Mouse (Mus musculus) CD4-positive, CD25-positive, alpha-beta regulatory T cell, adult 2 months (primary cell): ENCODE results near the gene Ddx10.
"Not testable (repeated sequence)": the region's sequence is repeated elsewhere in the genome, so short reads cannot be mapped to it uniquely, and the experiment has no call there.

ENCODE experiments used
- DNase-seq: peaks from one replicate; pipeline ENCODE4 v3.0.0-alpha.2; 2012; ENCODE audit warnings: low read depth, low spot score

Gene Ddx10

DNA sequence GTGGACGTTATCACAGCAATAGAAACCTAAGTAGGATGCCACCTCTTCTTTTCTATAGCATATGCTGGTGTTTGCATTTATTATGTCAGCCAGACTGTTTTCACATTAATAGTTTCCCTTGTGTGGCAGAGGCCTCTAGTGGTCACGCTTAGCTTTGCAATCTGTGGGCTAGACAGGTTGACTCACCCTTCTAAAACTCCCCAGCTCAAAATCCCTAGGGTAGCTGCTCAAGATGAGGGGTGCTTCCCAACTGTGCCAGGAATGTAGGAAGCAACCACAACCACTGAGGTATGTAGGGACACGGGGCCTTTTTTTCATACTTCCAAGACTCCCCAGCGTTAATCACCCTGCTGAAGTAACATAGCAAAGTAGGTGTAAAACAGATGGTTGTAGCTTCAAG is 103.6 kb downstream of the Ddx10 start:
- DNase-seq: peak; percentile 57

DNA sequence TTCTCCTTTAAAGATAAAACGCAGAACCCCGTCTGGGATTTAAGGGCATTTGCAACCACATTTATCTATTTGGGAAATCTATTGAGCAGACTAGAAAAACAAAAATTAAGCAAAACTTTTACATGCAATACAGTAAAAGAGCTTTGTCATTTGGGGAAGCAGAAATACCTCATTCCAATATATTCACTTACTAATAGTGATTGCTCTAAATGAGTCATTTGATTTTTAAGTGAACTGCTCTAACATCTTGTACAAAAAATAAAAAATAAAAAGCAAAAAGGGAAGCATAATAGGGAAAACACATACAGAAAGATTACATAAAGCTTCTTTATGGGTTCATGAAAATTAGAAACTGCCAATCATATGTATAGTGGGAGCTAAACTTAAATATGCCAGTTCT is 104.3 kb downstream of the Ddx10 start:
- DNase-seq: no peak

GRCm38 (mm10) chr9:53142424-53142823 is 105.4 kb downstream of the Ddx10 start:
- not testable (repeated sequence) for DNase-seq

DNA sequence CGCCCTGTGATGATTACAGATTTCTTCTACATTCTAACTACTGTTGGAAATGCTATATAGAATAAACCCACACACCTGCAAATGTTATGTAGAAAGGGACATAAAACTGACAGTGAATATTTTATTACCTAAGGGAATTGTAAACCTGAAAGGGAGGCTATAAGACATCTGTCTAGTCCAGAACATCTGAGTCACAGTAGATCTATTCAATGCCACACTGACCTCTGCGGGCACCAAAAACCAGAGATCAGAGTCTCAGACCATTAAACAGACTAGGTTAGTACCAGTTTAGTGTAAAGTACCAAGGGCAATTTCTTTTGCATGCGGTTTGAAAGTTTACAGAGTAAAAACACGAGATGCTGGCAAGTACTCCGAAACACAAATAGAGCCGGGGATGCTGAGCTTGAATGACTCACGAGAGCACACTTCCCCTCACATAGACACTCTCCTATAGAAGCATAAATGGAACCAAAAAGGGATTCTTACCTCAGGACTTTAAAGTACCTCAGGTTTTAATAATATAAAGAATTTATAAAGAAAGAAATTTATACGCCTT is 107.2 kb downstream of the Ddx10 start:
- no peak for DNase-seq

DNA sequence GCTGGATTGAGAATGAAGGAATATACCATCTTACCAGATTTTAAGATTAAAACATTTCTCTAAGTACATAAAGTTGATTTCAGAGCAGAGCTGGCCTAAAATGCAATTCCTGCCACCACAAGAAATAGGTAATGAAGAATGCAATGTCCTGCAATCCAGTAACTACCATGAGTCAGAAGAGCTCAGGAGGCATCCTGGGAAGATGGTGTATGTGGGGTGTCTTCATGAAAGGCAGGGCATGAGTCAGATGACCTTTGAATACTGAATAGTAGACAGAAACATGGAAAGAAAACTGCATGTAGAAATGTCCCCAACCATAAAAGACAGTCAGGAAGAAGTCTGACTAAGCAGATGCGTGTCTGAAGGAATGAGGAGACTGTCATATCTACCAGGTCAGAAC is 115.0 kb downstream of the Ddx10 start:
- no peak for DNase-seq

GRCm38 (mm10) chr9:53130460-53130859 is 117.4 kb downstream of the Ddx10 start:
- no peak for DNase-seq

- no peak for DNase-seq
These were observed 146.8 kb downstream of the Ddx10 start for GRCm38 (mm10) chr9:53101103-53101502.

- no peak for DNase-seq
These were observed 152.3 kb downstream of the Ddx10 start for GRCm38 (mm10) chr9:53095319-53096165.

- no peak for DNase-seq
These were observed 153.3 kb downstream of the Ddx10 start for GRCm38 (mm10) chr9:53094536-53094935.

- no peak for DNase-seq
These were observed 170.2 kb downstream of the Ddx10 start for GRCm38 (mm10) chr9:53077626-53078025.

DNA sequence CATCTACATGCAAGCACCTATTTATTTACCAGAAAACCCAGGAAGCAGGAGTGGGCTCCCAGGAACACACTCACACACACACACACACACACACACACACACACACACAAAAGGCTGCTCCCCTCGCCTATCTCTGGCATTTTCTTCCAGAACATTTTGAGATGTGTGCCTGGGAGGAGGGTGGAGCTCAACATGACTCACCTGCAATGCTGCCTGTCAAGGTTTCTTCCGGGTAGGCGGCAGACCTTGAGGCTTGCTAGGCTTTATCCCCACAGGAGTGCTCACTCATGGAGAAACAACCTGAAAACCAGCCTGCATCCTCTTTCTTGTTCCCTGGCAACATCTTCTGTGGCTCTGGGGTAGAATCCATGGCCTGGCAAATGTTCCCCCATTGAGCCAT is 171.9 kb downstream of the Ddx10 start:
- DNase-seq: no peak

DNA sequence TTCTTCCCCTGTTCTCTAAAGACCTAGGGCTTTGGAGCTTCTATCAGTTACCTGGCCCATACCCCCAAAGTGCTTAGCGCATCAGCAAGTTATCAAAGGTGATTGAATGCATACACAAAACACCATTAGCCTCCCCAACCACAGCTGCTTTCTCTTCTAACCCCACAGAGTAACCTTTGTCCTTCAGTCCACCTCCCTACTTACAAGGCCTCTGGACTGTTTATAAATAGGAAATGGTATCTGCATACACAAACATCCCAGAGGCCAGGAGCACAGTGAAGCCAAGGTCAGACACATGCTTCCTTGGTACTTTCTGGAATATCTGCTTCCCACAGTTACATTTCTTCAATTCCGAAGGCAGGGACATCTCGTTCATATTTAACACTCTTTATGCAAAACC is 173.4 kb downstream of the Ddx10 start:
- no peak for DNase-seq

DNA sequence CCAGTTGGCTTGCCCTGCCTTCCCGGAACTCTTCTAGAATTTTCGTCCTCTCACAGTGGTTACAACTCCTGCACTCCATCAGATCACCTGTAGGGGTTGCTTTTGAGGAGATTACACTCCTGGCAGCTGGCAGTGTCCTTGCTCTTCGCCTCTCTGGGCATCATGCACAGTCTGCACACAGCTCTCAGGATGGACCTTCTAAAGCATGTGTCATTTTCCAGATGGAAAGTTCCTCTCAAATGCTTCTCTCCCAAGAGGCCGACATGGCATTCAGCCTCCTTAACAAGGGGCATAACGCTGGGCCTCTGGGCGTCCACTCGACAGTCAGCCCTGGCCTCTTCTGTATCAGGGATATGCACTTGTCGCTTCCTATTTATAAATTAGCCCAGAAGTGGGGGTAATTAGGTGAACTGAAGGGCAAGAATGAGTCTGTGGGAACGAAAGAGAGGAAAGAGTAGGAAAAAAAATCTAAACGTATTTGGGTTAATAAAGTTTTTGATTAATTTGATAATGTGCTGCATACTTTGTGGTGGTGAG is 174.2 kb downstream of the Ddx10 start:
- DNase-seq: no peak

GRCm38 (mm10) chr9:53072088-53072487 is 175.8 kb downstream of the Ddx10 start:
- DNase-seq: no peak

GRCm38 (mm10) chr9:53070875-53071524 is 176.9 kb downstream of the Ddx10 start:
- DNase-seq: no peak

DNA sequence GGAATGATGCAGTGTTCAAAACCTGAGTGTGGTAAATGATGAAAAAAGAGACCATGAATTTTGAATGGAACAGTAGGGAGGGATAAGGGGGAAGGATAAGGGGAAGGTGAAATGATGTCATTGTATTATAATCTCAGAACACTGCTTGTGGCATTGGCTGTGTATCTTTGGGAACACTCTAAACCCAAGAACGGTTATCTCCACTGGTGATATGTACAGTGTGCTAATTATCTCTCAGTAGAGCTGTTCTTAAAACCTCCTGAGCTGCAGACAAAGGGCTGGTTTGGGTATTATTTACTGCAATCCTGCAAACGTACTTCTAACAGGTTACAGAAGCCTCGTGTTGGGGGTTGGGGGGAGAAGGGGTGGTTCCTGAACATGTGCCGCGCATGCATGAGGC is 179.7 kb downstream of the Ddx10 start:
- DNase-seq: no peak

DNA sequence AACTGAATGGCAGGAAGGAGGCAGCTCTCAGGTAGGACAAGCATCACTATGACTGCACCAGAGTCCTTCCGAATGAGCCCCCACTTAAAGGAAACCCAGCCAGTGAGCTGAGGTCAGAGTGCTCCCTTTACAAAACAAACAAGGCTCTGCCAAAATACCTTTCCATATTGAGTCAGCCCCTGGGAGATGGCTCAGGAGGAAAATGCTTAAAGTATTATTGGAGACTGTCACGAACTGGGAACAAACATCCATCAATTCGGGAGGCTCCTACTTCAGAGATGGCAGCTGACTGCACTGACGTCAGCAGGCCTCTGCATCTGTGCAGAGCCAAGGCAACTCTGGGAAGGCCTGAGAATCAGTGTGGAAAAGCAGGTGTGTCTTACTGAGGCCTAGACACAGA is 181.4 kb downstream of the Ddx10 start:
- no peak for DNase-seq

DNA sequence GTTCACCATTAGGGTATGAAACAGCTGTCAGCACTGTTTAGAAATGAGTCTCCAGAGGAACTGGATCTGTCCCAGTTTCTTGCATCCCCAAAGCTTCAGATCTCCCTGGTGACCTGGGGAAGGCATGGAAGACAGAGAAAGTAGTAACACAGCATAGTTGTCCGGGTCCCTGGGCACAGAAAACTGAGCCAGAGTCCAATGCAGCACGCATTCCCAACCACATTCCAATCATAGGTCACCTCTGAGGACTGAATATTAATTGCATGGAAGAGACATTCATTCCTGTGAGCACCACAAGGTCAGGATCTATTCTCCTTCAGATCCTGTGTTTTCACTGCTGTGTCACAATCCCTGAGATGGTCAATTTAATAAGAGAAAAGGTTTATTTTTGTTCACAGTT is 182.8 kb downstream of the Ddx10 start:
- no peak for DNase-seq

- no peak for DNase-seq
These were observed 183.3 kb downstream of the Ddx10 start for GRCm38 (mm10) chr9:53064531-53064930.

DNA sequence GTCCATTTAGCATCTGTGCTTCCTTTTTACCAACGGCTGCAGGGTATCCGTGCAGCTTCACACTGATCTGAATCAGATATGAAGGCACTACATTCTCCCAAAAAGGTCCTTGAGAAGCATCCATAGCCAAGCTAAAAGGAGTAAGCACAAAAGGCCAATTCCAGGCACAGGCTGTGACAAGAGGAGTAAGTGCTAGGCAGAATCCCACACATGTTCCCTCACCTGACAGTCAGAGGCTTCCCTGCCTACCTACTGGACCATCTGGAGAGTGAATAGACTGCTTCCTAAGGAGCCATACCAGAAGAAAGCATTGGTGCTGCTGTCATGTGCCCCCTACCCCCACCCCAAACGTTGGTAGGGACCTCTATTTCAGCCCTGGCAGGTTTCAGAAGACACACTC is 192.5 kb downstream of the Ddx10 start:
- no peak for DNase-seq
